Mouse (Mus musculus) cerebral cortex, adult 2 months (tissue): ENCODE measurements around the gene Palm3.

Experiments
- WGBS: fragments of 180-500 bp; shearing (Covaris S2); methylation state at CpG from one replicate; pipeline ENCODE4 v1.1.7; 2018; 5-methylcytosine and 5-hydroxymethylcytosine counted together

Palm3 gene

GRCm38 (mm10) chr8:84021096-84021495 is at the start of gene Palm3:
Gene Palm3, plus strand, starts transcription at chr8:84021471.
- 36% methylated on average over 18 of the region's 18 CpGs for WGBS

- 74% methylated on average over 6 of the region's 6 CpGs for WGBS
Measured at GRCm38 (mm10) chr8:83971661-83972060, 49.6 kb upstream of the Palm3 start.

- WGBS: under 1% methylated on average over 84 of the region's 94 CpGs
Measured at GRCm38 (mm10) chr8:83972150-83973120, 48.8 kb upstream of the Palm3 start, which contains the start of gene Prkaca. Gene Prkaca, plus strand, starts transcription at chr8:83972993.

- WGBS: 2% methylated on average over 37 of the region's 37 CpGs
Measured at GRCm38 (mm10) chr8:83973161-83974031, 47.9 kb upstream of the Palm3 start.

- WGBS: 73% methylated on average over 4 of the region's 4 CpGs
Measured at GRCm38 (mm10) chr8:83974521-83974920, 46.8 kb upstream of the Palm3 start.

GRCm38 (mm10) chr8:83976101-83976630 is 45.1 kb upstream of the Palm3 start:
- WGBS: 73% methylated on average over 4 of the region's 4 CpGs

- 55% methylated on average over 5 of the region's 5 CpGs for WGBS
Measured at GRCm38 (mm10) chr8:83976779-83977350, 44.4 kb upstream of the Palm3 start.

- WGBS: 24% methylated on average over 6 of the region's 6 CpGs
Measured at GRCm38 (mm10) chr8:83977646-83978045, 43.6 kb upstream of the Palm3 start.

GRCm38 (mm10) chr8:83978200-83978599 is 43.1 kb upstream of the Palm3 start:
- WGBS: 57% methylated on average over 9 of the region's 9 CpGs

GRCm38 (mm10) chr8:83980250-83980649 is 41.0 kb upstream of the Palm3 start:
- WGBS: 93% methylated on average over 1 of the region's 1 CpGs

GRCm38 (mm10) chr8:83980845-83981244 is 40.4 kb upstream of the Palm3 start:
- WGBS: 55% methylated on average over 8 of the region's 8 CpGs

GRCm38 (mm10) chr8:83981533-83981932 is 39.7 kb upstream of the Palm3 start:
- WGBS: 88% methylated on average over 7 of the region's 7 CpGs

- 90% methylated on average over 4 of the region's 4 CpGs for WGBS
Measured at GRCm38 (mm10) chr8:83982449-83982848, 38.8 kb upstream of the Palm3 start.

- WGBS: 91% methylated on average over 2 of the region's 2 CpGs
Measured at GRCm38 (mm10) chr8:83983222-83983621, 38.0 kb upstream of the Palm3 start.

GRCm38 (mm10) chr8:83989243-83989642 is 32.0 kb upstream of the Palm3 start:
- WGBS: 84% methylated on average over 7 of the region's 7 CpGs

GRCm38 (mm10) chr8:83990170-83990569 is 31.1 kb upstream of the Palm3 start:
- 96% methylated on average over 14 of the region's 14 CpGs for WGBS

GRCm38 (mm10) chr8:83992488-83992887 is 28.8 kb upstream of the Palm3 start:
- WGBS: 83% methylated on average over 2 of the region's 2 CpGs

GRCm38 (mm10) chr8:83994030-83994429 is 27.2 kb upstream of the Palm3 start:
- WGBS: 75% methylated on average over 3 of the region's 3 CpGs

GRCm38 (mm10) chr8:83995973-83996372 is 25.3 kb upstream of the Palm3 start:
- 31% methylated on average over 12 of the region's 12 CpGs for WGBS

- WGBS: 2% methylated on average over 56 of the region's 103 CpGs
Measured at GRCm38 (mm10) chr8:83996567-83997505, 24.4 kb upstream of the Palm3 start.
